13 mouse cellular contexts compared by ENCODE assay signal in genomic region chr9:123484830-123485229, GRCm38 (mm10).
"Had no signal": no experiment of that assay in that cellular context is flagged by ENCODE, and none has a peak within 500 bp of the region (broad histone marks: within the 10 kb centered on the region; RNA-seq: fewer than 3 reads in every experiment).

No protein-coding gene starts in this region.

- H3K9me3 ChIP-seq: limb, embryonic 12.5 days; limb, embryonic 15.5 days; liver, embryonic 12.5 days; megakaryocyte, embryonic 14.5 days; midbrain, embryonic 10.5 days; midbrain, embryonic 13.5 days had no signal

- H3K9ac ChIP-seq: limb, embryonic 12.5 days; limb, embryonic 15.5 days; liver, embryonic 12.5 days; midbrain, embryonic 13.5 days had no signal

- H3K4me2 ChIP-seq: limb, embryonic 12.5 days; limb, embryonic 15.5 days; midbrain, embryonic 13.5 days had no signal

- H3K4me3 ChIP-seq: limb, embryonic 12.5 days; limb, embryonic 15.5 days; liver, embryonic 12.5 days; megakaryocyte, embryonic 14.5 days; midbrain, embryonic 10.5 days; midbrain, embryonic 13.5 days had no signal

- H3K27me3 ChIP-seq: limb, embryonic 12.5 days; limb, embryonic 15.5 days; liver, embryonic 12.5 days; megakaryocyte, embryonic 14.5 days; midbrain, embryonic 13.5 days had no signal

- DNase-seq: kidney, postnatal 14 days; kidney, postnatal 4 days; left cerebral cortex, postnatal 4 days; lung, adult 2 months; thymus, adult 18-20 months; thymus, postnatal 36 days had no signal

- ATAC-seq: liver, embryonic 12.5 days; midbrain, embryonic 13.5 days; midbrain, embryonic 16.5 days had no signal

- H3K27ac ChIP-seq: limb, embryonic 12.5 days; limb, embryonic 15.5 days; liver, embryonic 12.5 days; midbrain, embryonic 10.5 days; midbrain, embryonic 13.5 days had no signal

- H3K36me3 ChIP-seq: midbrain, embryonic 13.5 days had no signal
